Mouse (Mus musculus) E14TG2a.4 (cell line): ENCODE results near the gene Dph2.

Source experiments
- CTCF ChIP-seq: conservative IDR thresholded peaks from 2 replicates; pipeline ENCODE4 v1.5.1; 2014; ENCODE audit warnings: low read length
- NANOG ChIP-seq: IDR thresholded peaks from 2 replicates; pipeline ENCODE4 v1.6.1; 2014; ENCODE audit warnings: borderline replicate concordance, low read length, mixed read lengths
- POU5F1 ChIP-seq: IDR thresholded peaks from 2 replicates; pipeline ENCODE4 v1.6.1; 2014; ENCODE audit warnings: low read length, borderline replicate concordance

DNA sequence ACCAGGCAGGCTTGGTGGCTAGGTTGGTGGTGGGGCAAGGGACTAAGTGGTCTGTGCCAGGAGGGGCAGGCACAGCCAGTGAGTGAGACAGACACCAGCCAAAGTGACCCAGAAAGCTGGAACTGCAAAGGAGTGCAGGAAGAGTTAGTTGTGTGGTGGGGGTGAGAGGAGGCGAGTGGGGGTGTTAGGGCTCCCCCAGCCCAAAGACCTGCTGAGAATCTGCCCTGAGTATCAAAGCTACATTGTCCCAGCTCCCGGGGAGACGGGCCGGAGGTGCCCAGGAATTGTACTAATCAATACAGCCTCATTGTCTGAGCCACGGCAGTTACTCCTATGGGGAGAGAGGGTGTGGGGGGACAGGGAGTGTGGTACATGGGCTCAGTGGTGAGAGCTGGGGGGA, 42.3 kb downstream of the Dph2 start:
- TF ChIP-seq CTCF (no peak), NANOG (no peak), POU5F1 (no peak)
